Mouse (Mus musculus): Measurements from ENCODE around the gene Lrrc43.
"Not testable (repeated sequence)": the region's sequence is repeated elsewhere in the genome, so short reads cannot be mapped to it uniquely, and the experiment has no call there.

Gene Lrrc43

DNA sequence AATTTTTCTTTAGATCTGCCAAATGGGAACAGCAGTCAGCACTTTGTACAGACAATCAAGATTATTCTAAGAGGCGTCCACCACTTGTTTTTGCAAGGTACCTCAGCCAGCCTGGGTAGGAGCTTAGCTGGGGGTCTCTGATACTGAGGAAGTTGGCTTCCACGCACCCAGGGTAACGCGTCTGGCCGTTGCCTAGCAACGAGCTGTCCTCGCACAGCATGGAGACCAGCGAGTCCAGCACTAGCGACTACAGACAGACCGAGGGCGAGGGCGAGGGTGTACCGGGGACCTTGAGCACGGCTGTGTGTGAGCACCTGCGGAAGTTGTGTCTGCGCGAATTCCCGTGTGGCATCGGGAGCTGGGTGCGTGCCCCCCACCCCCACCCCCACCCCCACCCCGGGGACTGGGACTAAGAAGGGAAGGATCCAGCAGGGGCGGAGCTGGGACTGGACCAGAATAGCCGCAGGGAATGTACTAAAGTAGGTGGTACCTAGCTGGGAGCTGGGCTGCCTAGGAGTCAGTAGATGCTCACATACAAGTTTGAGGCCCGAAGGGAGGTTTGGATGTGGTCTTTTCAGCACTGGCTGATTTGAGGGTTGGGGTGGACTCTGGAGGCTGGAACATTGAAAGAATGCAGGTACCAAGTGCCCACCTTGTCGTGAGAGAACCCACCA, at the start of gene Lrrc43, which contains the start of gene Il31:
Lrrc43 (plus strand) TSS at position 194 of the 674 bp plus-strand sequence.
Il31 (minus strand) TSS at position 378 of the 674 bp plus-strand sequence.
- DNase-seq (ENCODE audit: extremely low spot score, low read depth, low spot score): no peak

DNA sequence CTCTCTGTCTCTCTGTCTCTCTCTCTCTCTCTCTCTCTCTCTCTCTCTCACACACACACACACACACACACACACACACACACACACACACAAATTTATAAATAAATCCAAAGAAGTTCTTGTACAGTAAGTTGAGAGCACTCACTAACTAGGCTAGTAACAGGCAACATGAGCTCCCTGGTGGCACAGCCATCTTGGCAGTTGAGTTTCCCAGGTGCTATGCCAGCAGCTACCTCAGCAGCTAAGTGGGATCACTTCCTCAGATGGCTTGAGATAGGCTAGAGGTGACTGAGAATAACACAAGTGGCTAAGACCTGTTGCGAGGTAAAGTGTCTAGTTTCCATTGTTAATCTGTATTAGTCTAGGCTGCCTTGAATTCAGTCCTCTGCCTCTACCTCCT, 49.8 kb upstream of the Lrrc43 start:
- no peak for DNase-seq (ENCODE audit: extremely low spot score, low read depth, low spot score)

DNA sequence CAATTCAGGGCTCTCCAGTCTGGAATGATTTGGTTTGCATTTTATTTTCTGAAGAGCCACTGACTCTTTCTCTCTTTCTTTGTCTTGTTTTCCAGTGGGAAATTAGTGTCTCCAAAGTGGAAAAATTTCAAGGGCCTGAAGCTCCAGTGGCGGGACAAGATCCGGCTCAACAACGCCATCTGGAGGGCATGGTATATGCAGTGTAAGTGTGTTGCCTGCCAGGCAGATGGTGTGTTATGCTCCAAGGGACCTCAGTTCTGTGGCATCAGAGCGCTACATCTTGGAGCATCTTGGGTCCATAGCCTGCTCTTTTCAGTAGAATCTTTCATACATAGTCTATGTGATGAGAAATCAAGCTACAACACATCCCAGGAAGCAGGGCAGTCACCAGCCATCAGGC, 49.2 kb upstream of the Lrrc43 start:
- DNase-seq (ENCODE audit: extremely low spot score, low read depth, low spot score): no peak

DNA sequence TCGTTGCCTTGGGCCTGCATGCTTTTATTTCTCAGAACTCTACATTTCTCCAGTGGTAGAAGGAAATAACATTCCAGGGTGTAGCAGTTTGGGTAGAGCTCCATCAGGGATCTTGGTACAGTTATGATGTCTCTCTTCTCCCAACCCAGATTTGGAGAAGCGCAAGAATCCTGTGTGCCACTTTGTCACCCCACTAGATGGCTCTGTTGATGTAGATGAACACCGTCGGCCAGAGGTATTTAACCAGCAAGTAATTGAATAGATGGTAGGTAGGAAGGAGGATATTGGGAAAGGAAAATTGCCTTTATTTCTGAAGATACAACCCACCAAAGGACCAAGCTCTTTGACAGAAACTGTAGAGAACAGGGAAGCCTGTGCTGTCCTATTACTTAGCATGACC, 48.4 kb upstream of the Lrrc43 start:
- DNase-seq (ENCODE audit: extremely low spot score, low read depth, low spot score): no peak

DNA sequence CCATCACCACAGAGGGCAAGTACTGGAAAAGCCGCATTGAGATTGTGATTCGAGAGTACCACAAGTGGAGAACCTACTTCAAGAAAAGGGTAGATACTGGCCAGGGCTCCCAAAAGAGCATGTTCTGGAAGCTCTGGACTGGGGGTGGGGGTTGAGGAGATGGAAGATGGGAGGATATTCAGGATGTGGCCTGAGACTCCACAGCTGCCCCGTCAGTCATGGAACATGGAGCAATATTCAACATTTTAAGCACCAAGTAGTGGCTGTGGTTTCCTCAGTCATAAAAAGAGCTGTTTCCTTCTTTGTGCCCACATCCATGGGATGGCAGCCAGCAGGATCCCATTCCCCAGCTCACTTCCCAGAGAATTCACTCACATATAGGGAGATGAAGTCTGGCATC, 46.8 kb upstream of the Lrrc43 start:
- DNase-seq (ENCODE audit: extremely low spot score, low read depth, low spot score): no peak

DNA sequence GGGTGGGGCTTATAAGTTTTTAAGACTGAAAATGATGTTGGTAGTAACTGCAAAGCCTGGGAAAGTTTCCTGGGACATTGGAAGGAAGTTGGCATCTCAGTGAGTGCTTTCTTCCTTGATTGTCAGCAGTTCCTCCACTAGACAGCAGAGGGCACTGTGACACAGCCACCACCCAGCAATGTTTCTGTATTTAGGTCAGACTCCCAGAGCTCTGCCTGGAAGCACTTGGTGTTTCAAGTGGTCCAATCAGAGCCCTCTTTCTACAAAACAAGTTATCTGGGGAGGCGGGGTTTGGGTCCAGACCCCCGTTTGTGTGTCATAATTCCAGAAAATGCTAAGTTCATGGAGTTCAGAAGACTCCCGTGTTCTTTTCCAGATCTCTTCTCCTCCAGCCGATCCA, 45.0 kb upstream of the Lrrc43 start:
- peak; percentile 47 for DNase-seq (ENCODE audit: extremely low spot score, low read depth, low spot score)

DNA sequence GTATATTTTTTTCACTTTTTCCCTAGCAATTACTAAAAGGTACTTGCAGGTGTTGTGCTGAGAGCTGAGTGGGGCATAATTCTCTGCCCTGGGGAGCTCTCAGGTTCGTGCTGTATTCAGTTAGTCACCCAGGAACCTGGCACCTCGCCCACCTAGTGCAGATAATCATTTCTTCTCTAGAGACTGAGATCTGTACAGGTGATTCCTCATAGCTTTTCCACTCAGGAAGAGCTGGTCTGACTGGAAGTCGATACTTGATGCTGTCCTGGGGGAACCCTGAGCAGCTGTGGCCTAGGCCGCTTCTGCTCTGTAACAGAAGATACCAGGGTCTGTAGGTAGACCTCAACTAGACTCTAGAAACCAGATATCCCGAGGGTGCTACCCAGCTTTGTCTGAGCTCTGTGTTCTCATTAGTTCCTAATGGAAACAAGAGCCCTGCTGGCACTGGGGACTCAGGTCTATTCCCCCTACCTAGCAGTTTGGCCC, 44.2 kb upstream of the Lrrc43 start:
- DNase-seq (ENCODE audit: extremely low spot score, low read depth, low spot score): no peak

DNA sequence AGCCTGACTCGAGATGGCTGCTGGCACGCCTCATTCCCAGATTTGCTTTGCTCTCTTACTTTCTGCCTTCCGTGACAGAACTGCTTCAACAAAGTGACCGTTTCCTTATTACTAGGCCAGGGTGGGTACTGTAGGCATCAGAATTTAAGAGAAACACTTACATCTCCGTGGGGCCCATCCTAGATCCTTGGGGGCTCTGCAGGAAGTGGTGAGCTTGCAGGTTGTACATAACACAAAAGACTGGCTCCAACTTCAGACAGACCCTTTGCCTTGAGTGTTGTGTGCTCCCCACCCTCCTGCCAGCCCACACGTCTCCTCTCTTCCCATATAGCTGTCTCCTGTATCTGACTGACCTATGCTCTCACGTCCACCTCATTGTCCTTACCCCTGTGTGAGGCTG, 37.2 kb upstream of the Lrrc43 start:
- no peak for DNase-seq (ENCODE audit: extremely low spot score, low read depth, low spot score)

DNA sequence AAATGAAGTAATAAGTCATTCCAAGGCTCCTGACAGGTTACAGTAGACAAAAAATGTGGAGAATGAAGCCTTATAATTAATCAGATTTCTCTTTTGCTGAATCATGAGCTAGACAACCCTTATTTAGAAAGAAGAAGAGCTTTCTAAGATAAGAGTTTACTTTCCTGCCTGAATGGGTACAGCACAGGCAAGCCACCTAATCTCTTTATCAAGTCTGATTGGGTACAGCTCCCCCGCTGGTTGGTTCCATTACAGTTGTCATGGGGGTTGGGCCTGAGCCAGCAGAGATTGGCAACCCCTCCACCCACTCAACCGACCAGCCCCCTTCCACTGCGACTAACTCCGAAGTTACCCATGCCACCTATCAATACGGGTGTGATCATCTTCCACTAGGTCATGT, 27.7 kb upstream of the Lrrc43 start:
- DNase-seq (ENCODE audit: extremely low spot score, low read depth, low spot score): no peak

DNA sequence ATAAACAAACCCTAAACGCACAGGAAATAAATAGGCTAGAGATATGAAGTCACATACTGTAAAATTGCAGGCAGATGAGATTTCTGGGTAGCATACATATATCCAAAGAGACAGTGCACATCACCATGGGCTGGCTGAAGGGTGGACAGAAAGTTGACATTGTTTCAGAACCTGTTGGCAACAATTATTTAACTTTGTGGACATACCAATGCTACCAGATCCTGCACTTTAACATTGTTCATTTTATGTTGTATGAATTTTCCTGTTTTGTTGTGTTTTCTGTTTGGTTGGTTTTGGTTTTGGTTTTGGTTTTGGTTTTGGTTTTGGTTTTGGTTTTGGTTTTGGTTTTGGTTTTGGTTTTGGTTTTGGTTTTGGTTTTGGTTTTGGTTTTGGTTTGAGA, 24.5 kb upstream of the Lrrc43 start:
- DNase-seq (ENCODE audit: extremely low spot score, low read depth, low spot score): no peak

DNA sequence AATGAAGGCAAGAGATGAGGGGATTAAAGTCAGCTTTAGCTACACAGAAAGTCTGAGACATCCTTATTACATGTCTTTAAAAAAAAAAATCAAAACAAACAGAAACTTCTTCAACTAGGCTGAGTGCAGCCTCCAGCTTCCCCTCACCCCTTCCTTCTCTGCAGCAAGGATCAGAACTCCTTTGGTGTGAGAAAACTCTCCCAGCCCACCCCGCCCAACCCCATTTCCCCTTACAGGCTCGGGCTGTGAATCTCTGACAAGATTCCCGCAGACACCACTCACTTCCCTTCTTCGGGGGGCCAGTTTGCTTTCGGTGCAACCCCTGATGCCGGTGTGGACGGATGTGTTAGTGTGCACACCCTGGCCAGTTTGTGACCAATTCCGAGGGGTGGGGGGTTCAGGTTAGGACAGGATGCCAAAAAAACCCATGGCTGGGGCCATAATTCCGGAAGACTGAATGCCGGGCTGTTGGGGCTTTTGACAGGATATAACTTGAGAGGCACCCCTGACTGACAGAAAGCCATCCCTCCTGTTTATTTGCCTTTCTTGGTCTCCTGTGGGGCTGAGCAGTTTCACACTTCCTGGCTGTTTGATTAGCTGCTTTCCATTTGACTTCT, 18.2 kb upstream of the Lrrc43 start:
- no peak for DNase-seq (ENCODE audit: extremely low spot score, low read depth, low spot score)

DNA sequence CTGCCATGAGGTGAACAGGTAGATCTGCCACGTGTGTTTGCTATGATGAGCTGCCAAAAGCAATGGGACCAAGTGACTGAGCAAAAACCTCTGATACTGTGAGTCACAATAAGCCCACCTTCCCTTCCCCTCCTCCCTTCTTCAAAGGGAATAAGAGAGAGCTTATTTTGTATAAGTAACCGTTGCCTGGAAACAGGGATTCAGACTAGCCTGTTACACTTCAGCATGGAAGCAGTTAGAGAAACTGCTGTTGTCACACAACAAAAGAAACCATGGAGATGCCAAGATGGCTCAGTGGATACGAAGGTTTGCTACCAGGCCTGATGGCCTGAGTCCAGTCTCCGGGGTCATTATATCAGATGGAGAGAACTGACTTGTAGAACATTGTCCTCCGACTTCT, 15.3 kb upstream of the Lrrc43 start:
- no peak for DNase-seq (ENCODE audit: extremely low spot score, low read depth, low spot score)

DNA sequence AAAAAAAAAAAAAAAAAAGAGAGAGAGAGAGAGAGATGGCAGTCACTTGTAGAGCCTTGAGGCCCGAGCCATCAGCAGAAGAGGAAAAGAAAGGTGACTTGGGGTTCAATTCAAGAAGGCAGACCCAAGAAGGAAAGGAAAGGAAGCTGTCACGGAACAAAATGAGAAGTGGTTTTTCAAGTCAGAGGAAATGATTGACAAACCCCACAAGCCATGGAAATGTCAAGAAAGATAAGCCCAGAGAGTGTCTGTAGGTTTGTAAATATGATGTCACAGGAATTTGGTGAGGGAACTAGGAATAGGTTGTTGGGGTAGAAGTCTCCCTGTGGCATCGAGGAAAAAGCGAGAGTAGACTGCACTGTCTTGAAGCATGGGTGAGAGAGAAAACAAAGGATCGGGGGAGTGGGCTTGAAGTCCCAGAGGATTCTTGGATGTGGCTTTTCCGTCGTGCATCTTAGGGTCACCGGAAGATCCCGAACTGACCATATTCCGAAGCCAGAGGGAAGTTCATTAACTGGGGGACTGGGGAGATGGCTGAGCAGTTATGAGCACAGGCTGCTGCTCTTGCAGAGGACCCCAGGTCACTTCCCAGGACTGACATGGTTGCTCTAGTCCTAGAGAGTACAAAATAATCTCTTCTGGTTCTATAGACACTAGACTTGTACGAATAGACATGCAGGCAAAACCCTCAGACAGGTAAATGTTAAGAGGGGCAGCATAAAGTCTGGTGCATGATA, 1.3 kb upstream of the Lrrc43 start:
- no peak for DNase-seq (ENCODE audit: extremely low spot score, low read depth, low spot score)

DNA sequence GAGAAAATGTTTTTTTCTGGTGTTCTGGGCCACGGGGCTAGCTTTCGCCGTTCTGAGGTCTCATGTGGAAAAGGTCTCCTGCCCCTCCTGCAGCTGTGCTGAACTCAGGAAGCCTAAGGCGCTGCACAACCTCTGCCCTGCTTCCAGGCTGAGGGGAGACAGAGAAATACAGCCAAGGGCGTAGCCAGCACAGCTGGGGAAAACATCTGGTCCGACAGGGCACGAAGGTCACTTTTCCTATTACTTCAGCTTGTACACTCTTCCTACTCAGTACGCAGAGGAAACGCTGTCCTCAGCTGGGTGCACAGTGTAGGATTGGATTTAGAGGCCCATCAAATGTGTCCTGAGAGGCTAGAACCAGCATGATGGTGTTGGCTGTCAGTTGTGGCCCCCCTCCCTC, 830 bp downstream of the Lrrc43 start:
- DNase-seq (ENCODE audit: extremely low spot score, low read depth, low spot score): no peak

DNA sequence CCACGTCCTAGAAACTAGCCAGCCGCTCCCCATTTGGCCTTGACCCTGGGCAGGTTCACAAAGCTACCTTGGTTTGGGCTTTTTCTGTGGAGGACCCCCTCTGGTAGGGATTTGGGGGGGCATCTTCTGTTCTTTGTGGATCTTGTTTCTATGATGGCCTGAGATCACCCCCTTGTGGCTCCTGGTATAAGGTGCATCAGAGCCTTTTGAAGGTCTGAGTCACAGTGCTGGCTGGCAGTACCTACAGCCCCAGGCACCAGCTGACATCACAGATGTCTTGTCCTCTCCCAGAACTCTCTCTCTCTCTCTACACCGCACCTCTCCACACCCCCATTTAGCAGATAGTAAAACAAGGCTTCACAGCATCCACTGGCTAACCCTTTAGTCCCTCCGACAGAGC, 10.6 kb downstream of the Lrrc43 start:
- no peak for DNase-seq (ENCODE audit: extremely low spot score, low read depth, low spot score)

DNA sequence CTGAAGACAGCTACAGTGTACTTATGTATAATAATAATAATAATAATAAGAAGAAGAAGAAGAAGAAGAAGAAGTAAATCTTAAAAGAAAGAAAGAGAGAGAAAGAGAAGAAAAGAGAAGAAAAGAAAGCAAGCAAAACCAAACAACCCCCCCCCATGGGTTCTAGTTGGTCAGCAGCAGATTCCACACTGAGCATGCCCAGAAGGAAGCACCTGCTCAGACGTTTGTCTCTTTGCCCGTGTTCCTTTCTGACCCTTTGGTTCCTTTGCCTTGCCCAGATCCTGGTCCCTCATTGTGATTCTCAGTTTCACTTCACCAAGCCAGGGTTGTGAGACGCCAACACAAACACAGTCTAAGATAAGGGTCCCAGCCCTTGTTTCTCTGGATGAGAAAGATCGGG, 12.9 kb downstream of the Lrrc43 start:
- DNase-seq (ENCODE audit: extremely low spot score, low read depth, low spot score): no peak

DNA sequence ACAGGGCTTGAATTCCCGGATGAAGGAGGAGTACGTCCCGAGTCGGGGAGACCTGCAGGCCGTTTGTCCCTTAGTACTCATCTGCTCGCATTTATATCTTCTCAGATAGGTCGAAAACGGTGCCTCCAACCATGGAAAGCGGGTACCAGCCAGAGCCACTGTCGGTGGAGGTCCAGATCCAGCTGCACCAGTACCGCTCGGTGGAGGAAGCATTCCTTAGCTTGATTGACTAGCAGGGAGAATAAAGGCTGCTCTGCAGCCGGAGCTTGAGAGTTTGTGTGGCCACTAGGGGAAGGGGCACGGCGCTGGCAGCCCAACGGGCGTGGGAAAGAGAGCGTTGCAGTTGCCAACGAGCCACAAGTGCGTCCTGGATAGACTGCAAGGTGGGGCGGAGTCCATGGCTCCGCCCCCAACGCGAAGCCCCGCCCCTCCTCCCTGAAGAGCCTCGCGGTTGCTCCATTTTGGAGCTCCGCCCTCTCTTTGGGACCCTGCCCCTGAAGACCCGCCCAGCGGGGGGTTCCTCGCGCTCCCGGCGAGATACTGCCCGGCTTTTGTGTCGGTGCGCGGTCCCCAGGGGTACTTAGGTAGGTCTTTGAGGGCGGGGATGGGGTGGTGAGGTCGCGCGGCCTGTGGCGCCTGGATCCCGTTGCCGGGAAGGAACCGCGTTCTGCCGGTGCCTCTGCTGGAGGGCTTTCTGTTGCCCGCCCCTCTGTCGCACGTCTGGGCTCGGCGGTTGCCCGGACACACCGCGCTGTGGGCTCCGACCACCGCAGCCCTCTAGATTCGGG, 19.0 kb downstream of the Lrrc43 start:
- peak; percentile 74 for DNase-seq (ENCODE audit: extremely low spot score, low read depth, low spot score)

DNA sequence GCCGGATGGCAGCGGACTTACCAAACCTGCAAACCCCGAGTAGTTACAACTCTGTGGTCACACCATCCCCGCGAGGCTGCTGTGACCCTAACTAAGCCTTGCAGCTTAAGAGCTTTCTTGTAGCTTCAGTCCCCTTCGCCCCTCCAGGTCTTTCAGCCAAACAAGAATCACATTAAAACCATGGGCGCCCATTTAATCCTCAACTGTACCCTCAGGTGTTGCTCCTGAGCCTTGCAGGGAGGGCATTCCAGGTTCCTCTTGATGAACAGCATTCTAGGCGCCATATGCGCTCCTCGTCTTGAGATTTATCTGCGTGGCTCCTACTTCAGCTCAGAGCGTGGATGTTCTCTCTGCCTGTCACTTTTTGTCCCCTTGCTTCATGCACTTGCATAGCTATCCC, 19.8 kb downstream of the Lrrc43 start:
- DNase-seq (ENCODE audit: extremely low spot score, low read depth, low spot score): no peak

DNA sequence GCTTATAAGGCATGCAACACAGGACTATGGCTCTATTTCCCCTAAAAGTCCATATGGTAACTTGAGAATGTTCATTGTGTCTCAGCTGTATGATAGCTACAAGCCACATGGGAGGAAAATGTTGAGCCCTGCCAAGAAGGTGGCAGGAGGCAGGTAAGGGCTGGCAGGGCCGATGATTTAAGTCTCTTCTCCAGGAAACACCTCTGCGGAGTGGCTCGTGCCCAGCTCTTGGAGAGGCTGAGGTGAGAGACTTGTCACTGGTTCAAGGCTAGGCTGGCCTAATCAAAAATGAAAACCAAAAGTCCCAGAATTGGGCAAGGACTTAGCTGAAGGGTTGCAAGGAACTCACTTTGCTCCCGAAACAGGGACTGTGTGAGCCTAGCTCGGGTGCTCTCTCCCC, 21.1 kb downstream of the Lrrc43 start, which contains the start of gene B3gnt4:
B3gnt4 (plus strand) TSS at position 301 of the 400 bp plus-strand sequence.
- DNase-seq (ENCODE audit: extremely low spot score, low read depth, low spot score): no peak

DNA sequence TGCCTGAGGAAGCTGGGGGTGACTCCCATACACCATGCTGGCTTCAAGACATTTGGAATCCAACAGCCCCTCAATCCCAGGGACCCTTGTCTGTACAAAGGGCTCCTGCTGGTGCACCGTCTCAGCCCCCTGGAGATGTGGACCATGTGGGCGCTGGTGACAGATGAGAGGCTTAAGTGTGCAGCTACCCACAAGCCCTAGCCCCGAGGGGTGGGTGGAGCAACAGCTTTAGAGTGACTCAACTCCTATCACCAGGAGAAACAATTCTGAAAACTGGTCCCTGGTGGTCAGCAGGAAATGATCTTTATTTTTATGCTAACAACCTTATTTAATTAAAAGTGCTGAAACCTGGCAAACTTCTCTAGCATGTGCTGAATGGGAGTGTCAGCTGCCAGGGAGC, 22.3 kb downstream of the Lrrc43 start:
- DNase-seq (ENCODE audit: extremely low spot score, low read depth, low spot score): not testable (repeated sequence)

DNA sequence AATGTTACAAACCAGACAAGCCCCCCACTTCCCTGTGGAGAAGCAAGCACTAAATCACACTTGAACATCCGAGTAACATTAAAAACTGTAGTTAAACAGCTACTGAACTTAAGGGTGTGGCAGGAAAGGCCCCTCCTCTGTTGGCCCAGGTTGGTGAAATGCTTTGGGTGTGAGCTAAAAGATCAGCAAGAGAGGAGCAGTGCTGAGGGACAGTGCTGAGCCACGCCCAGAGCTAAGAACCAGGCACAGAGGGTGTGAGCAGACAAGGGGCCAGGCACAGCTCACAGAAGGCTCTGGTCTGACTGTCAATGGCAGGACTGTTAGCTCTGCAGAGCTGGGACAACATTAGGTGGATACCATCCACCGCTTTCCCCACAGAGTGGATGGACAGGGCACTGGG, 23.0 kb downstream of the Lrrc43 start:
- no peak for DNase-seq (ENCODE audit: extremely low spot score, low read depth, low spot score)

All from hindlimb bud, embryonic 11.5 days (tissue).